Mouse (Mus musculus) liver, embryonic 14.5 days (tissue): ENCODE measurements around the gene Tdrd7.

Experiments used
- CTCF ChIP-seq: IDR thresholded peaks from 2 replicates; pipeline ENCODE4 v1.5.1; 2016; ENCODE audit warnings: antibody characterized with exemption, low read depth, control low read depth
- EP300 ChIP-seq: IDR thresholded peaks from 2 replicates; pipeline ENCODE4 v1.6.1; 2016; ENCODE audit warnings: antibody characterized with exemption, low read depth

- TF ChIP-seq CTCF (no peak), EP300 (no peak)
Measured at GRCm38 (mm10) chr4:45955235-45955634, 9.9 kb upstream of the Tdrd7 start.
